8 mouse cellular contexts compared by ENCODE assay signal in genomic region chr16:25349626-25350025, GRCm38 (mm10).
DNase-seq lines count a peak whose midpoint lies in the region; ATAC-seq and TF ChIP-seq lines count a peak whose summit lies in the region.

No protein-coding gene starts in this region.

- no peak overlapping the region for H3K27ac ChIP-seq in hindbrain, embryonic 10.5 days
- H3K27ac ChIP-seq in hindbrain, embryonic 12.5 days, result no peak overlapping the region
- no peak overlapping the region for H3K27ac ChIP-seq in neural tube, embryonic 11.5 days (ENCODE audit: low read depth, low read length)
- no peak overlapping the region for H3K27ac ChIP-seq in thymus, adult 2 months (ENCODE audit: control insufficient read depth, insufficient read depth, low read length)

- 9% methylated on average over 3 of the region's 3 CpGs for WGBS in hindbrain, embryonic 10.5 days
- 6% methylated on average over 3 of the region's 3 CpGs for WGBS in hindbrain, embryonic 12.5 days
- 7% methylated on average over 3 of the region's 3 CpGs for WGBS in neural tube, embryonic 11.5 days
- 4% methylated on average over 3 of the region's 3 CpGs for WGBS in thymus, adult 2 months

- H3K4me3 ChIP-seq in hindbrain, embryonic 10.5 days, result no peak overlapping the region
- no peak overlapping the region for H3K4me3 ChIP-seq in hindbrain, embryonic 12.5 days
- H3K4me3 ChIP-seq in neural tube, embryonic 11.5 days (ENCODE audit: low read depth, low read length), result no peak overlapping the region
- no peak overlapping the region for H3K4me3 ChIP-seq in thymus, adult 2 months (ENCODE audit: control insufficient read depth, insufficient read depth, low read length)

- peak; percentile 55 for DNase-seq in hindbrain, embryonic 10.5 days (ENCODE audit: low spot score)
- DNase-seq in cerebellum, postnatal 25 days, result peak; percentile 50 to 72
- DNase-seq in gastrocnemius, adult 18-20 months (ENCODE audit: low spot score), result peak; percentile 71
- DNase-seq in kidney, adult 8-10 months, result peak; percentile 34 to 68
- DNase-seq in left cerebral cortex, postnatal 4 days, result peak; percentile 63
- peak; percentile 63 for DNase-seq in neural tube, embryonic 11.5 days (ENCODE audit: low spot score)
- DNase-seq in thymus, adult 2 months, result peak; percentile 49

- H3K27me3 ChIP-seq in hindbrain, embryonic 10.5 days (ENCODE audit: insufficient read depth, poor library complexity, severe bottlenecking), result no peaks in the 10 kb centered on the region
- 0 out of 2 replicates have a peak, but pooled peaks cover 2% of the 10 kb centered on the region for H3K27me3 ChIP-seq in hindbrain, embryonic 12.5 days
- no peaks in the 10 kb centered on the region for H3K27me3 ChIP-seq in neural tube, embryonic 11.5 days (ENCODE audit: control insufficient read depth, insufficient read depth, low read length)
- no peaks in the 10 kb centered on the region for H3K27me3 ChIP-seq in thymus, adult 2 months (ENCODE audit: control insufficient read depth, insufficient read depth, low read length)

- TF ChIP-seq CTCF in thymus, adult 2 months (IDR thresholded peaks at IDR 0.05; ENCODE audit: borderline replicate concordance, control insufficient read depth, extremely low read depth, insufficient read depth, low read length, poor library complexity), result no peak

- ATAC-seq in hindbrain, embryonic 12.5 days (ENCODE audit: low FRiP score), result no peak
- no peak; the same call in 1 of the 2 replicates for ATAC-seq in neural tube, embryonic 11.5 days (ENCODE audit: insufficient read depth, low FRiP score, low TSS enrichment)

- no peak overlapping the region for H3K9ac ChIP-seq in hindbrain, embryonic 12.5 days
- no peak overlapping the region for H3K9ac ChIP-seq in neural tube, embryonic 11.5 days (ENCODE audit: low read length)

- no peak for TF ChIP-seq POLR2A in thymus, adult 2 months (IDR thresholded peaks at IDR 0.05; ENCODE audit: control insufficient read depth, extremely low read depth, insufficient read depth, low read length, poor library complexity)

- H3K4me2 ChIP-seq in hindbrain, embryonic 12.5 days (replicated peaks), result no peak overlapping the region
- no peak overlapping the region for H3K4me2 ChIP-seq in neural tube, embryonic 11.5 days (ENCODE audit: low read depth)

- H3K9me3 ChIP-seq in hindbrain, embryonic 10.5 days, result no peaks in the 10 kb centered on the region
- no peaks in the 10 kb centered on the region for H3K9me3 ChIP-seq in hindbrain, embryonic 12.5 days (replicated peaks)
- no peaks in the 10 kb centered on the region for H3K9me3 ChIP-seq in neural tube, embryonic 11.5 days (ENCODE audit: control insufficient read depth, low read length)

- no peaks in the 10 kb centered on the region for H3K4me1 ChIP-seq in hindbrain, embryonic 10.5 days (replicated peaks)
- H3K4me1 ChIP-seq in hindbrain, embryonic 12.5 days, result no peaks in the 10 kb centered on the region
- H3K4me1 ChIP-seq in neural tube, embryonic 11.5 days (ENCODE audit: control insufficient read depth, insufficient read depth, low read length), result no peaks in the 10 kb centered on the region
- H3K4me1 ChIP-seq in thymus, adult 2 months (replicated peaks; ENCODE audit: control insufficient read depth, insufficient read depth, low read length), result no peaks in the 10 kb centered on the region

- no peaks in the 10 kb centered on the region for H3K36me3 ChIP-seq in hindbrain, embryonic 10.5 days
- no peaks in the 10 kb centered on the region for H3K36me3 ChIP-seq in hindbrain, embryonic 12.5 days
- H3K36me3 ChIP-seq in neural tube, embryonic 11.5 days (ENCODE audit: control insufficient read depth, insufficient read depth, low read length), result no peaks in the 10 kb centered on the region
- no peaks in the 10 kb centered on the region for H3K36me3 ChIP-seq in thymus, adult 2 months (ENCODE audit: control insufficient read depth, insufficient read depth, low read length)

- intact Hi-C loops in left cerebral cortex, postnatal 4 days (cut with DNase I), result loop anchor here (2.0 kb wide), 1 partner anchor 1365 kb away; no protein-coding TSS in a partner anchor
